Mouse (Mus musculus) embryonic fibroblast, embryonic 13.5 days (primary cell): ENCODE results near the gene Gm17604.

Experiments used
- CTCF ChIP-seq: IDR thresholded peaks from 2 replicates; pipeline ENCODE4 v1.5.1; 2011; ENCODE audit warnings: mild to moderate bottlenecking, control low read depth, low read length, moderate library complexity, borderline replicate concordance; ENCODE audit not compliant: insufficient read depth
- POLR2A ChIP-seq: IDR thresholded peaks from 2 replicates; pipeline ENCODE4 v1.6.1; 2011; ENCODE audit warnings: low read depth, mild to moderate bottlenecking, control low read depth, low read length, moderate library complexity

DNA sequence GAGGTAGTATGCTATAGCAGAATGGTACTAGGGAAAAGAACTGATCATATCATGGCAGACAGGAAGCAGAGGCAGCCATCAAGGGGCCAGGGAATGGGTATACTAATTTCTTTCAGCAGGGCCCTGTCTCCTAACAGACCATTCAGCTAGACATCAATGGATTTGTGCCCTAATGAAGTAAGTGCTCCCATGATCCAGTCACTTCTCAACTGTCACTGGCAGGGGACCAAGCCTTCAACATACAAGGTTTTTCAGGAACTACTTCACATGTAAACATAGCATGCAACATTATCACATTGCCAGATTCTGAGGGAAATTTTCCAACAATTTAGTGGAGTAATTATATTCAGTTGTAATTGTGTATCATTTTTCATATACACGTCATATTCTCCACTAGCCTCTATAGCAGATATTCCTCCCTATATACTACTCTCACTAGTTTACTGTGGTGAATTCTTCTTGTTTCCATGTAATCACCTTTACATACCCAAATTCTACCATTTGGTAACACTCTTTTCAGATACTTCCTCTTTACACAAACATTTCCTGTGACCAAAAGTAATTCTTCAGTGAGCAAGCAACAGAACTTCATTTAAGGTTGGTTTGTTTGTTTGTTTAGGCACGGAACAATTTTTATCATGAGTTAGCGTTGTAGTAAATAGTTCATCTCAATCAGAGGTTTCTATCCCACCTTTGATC, 38.7 kb downstream of the Gm17604 start:
- no peak for TF ChIP-seq CTCF
- no peak for TF ChIP-seq POLR2A
